ENCODE assay signal across 17 mouse cellular contexts in the genomic region with DNA sequence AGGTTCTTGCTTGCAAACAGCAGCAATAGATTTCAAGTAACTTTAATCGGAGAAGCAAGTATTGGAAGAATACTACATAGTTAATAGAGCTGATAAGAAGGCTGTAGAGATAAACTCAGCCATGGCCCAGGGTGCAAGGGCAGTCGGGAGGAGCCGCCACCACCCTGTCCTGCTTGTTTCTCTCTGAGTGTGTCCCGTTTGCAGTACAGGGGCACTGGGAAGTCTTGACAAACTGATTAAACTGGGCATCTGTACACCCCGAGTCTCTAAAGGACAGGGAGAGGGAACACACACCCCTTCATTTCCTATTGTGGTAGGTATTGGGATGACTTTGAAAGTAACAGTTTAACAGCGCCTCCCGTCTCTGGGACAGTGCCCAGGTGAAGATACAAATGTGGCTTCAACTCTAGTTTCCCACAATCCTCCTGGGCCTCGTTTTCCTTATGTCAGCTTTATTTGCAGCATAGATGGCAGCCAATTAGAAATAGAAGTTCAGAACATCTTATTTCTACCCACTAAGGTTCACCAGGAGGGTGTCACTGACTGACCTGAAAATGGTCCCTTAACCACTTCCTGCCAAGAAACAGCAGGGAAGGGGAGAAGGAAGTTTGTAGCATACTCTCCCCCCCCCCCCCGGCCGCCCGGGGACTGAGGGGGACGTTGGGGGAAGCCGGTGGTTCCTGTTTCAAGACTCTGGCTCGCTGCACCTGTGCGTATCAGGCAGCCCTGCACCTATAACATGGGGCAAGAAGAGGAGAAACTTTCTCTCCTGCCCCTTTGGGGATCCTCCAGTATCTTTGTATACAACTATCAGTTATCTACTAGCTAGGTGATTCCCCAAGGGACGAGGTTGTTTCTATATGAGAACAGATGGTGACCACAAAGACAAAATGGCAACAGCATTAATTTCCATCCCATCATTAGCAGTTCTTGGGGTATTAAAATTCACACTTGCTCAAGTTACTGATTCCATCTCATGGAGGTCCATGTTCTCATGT. TPM values are rescaled to one million over a fixed set of nuclear protein-coding genes. Genes with fewer than 3 reads are reported as not detected.
DNase-seq lines count a peak whose midpoint lies in the region; ATAC-seq and TF ChIP-seq lines count a peak whose summit lies in the region.
"Had no signal": no experiment of that assay in that cellular context is flagged by ENCODE, and none has a peak within 500 bp of the region (broad histone marks: within the 10 kb centered on the region; RNA-seq: fewer than 3 reads in every experiment).

No protein-coding gene starts in this region.

- ATAC-seq in activated CD4-positive, CD25-positive, alpha-beta regulatory T cell, adult 4 months: peak; percentile 71
- ATAC-seq in liver, embryonic 13.5 days (ENCODE audit: low read depth): peak; percentile 81
- ATAC-seq: forebrain, embryonic 13.5 days had no signal

- peaks cover 15% of the 10 kb centered on the region for H3K4me1 ChIP-seq in liver, embryonic 13.5 days (replicated peaks)
- H3K4me1 ChIP-seq: forebrain, embryonic 13.5 days; limb, embryonic 12.5 days; neural tube, embryonic 13.5 days had no signal

- H3K9ac ChIP-seq in liver, embryonic 13.5 days: peak overlapping the region; percentile 42; the same call in 1 of the 2 replicates
- H3K9ac ChIP-seq: forebrain, embryonic 13.5 days; limb, embryonic 12.5 days; neural tube, embryonic 13.5 days had no signal

- H3K27ac ChIP-seq in liver, embryonic 13.5 days: no peak overlapping the region
- no peak overlapping the region for H3K27ac ChIP-seq in layer of hippocampus, adult 2 months
- H3K27ac ChIP-seq: forebrain, embryonic 13.5 days; limb, embryonic 12.5 days; neural tube, embryonic 13.5 days had no signal

- WGBS in liver, embryonic 13.5 days (ENCODE audit: insufficient replicate concordance): 20% methylated on average over 16 of the region's 16 CpGs

- 0 out of 2 replicates have a peak overlapping the region, but pooled peaks have one; percentile 16 for H3K4me3 ChIP-seq in liver, embryonic 13.5 days (replicated peaks)
- H3K4me3 ChIP-seq in layer of hippocampus, adult 2 months: no peak overlapping the region
- H3K4me3 ChIP-seq: forebrain, embryonic 13.5 days; limb, embryonic 12.5 days; neural tube, embryonic 13.5 days had no signal

- peak; percentile 57 to 63 for DNase-seq in B cell, adult 2 months
- no peak for DNase-seq in liver, embryonic 13.5 days
- DNase-seq in spleen, postnatal 36 days (ENCODE audit: low spot score in 2 of 2): peak; percentile 69 to 72
- DNase-seq in ovary, adult 18-20 months (ENCODE audit: low spot score): no peak
- DNase-seq in left cerebral cortex, postnatal 36 days (ENCODE audit: low spot score in 2 of 2): no peak
- no peak for DNase-seq in adrenal gland, postnatal 4 days (ENCODE audit: low spot score in 2 of 2)
- DNase-seq in layer of hippocampus, adult 2 months (ENCODE audit: low spot score in 2 of 2): no peak
- DNase-seq: gastrocnemius, postnatal 14 days; heart, postnatal 10 days; kidney, adult 2 months had no signal

- no peak for TF ChIP-seq CTCF in layer of hippocampus, adult 2 months (conservative IDR thresholded peaks at IDR 0.05)

- no peaks in the 10 kb centered on the region for H3K36me3 ChIP-seq in liver, embryonic 13.5 days
- H3K36me3 ChIP-seq: G1E; limb, embryonic 12.5 days; neural tube, embryonic 13.5 days had no signal

- H3K4me2 ChIP-seq in liver, embryonic 13.5 days: peak overlapping the region; percentile 43
- H3K4me2 ChIP-seq: forebrain, embryonic 13.5 days; limb, embryonic 12.5 days; neural tube, embryonic 13.5 days had no signal

- H3K27me3 ChIP-seq in liver, embryonic 13.5 days: no peaks in the 10 kb centered on the region
- H3K27me3 ChIP-seq: forebrain, embryonic 13.5 days; limb, embryonic 12.5 days; neural tube, embryonic 13.5 days had no signal

- intact Hi-C loops in left cerebral cortex, postnatal 36 days (cut with DNase I): no loop called here

- 0 out of 2 replicates have a peak, but pooled peaks cover 7% of the 10 kb centered on the region for H3K9me3 ChIP-seq in liver, embryonic 13.5 days (replicated peaks)
- H3K9me3 ChIP-seq: limb, embryonic 12.5 days had no signal

RNA-seq across cellular contexts. Expression of gene Gm10198, which starts 41.9 kb away (rescaled TPM):
- not detected for polyA plus RNA-seq in activated CD4-positive, CD25-positive, alpha-beta regulatory T cell, adult 4 months (2017; shearing (Covaris generic))
- polyA plus RNA-seq in liver, embryonic 13.5 days (2015; fragmentation: Nextera tagmentation; extraction: Ambion mirVana): not detected in 2 replicates
- total RNA-seq in left cerebral cortex, postnatal 36 days (2021): not detected
- not detected for total RNA-seq in adrenal gland, postnatal 4 days (2021)
- not detected for total RNA-seq in layer of hippocampus, adult 2 months (2021)
- total RNA-seq: adrenal gland, adult 18-20 months; G1E; gastrocnemius, postnatal 14 days; heart, postnatal 10 days; layer of hippocampus, adult 8-10 months had no signal
- polyA plus RNA-seq: forebrain, embryonic 13.5 days; G1E; kidney, adult 2 months; limb, embryonic 12.5 days; neural tube, embryonic 13.5 days had no signal

RNA-seq across cellular contexts. Expression of gene Mier3, which starts 46.3 kb away (rescaled TPM):
- 10 to 100 TPM; 15.6 to 18.9 TPM for polyA plus RNA-seq in activated CD4-positive, CD25-positive, alpha-beta regulatory T cell, adult 4 months (2017; shearing (Covaris generic))
- 12.9 and 18.4 TPM in 2 replicates for polyA plus RNA-seq in liver, embryonic 13.5 days (2015; fragmentation: Nextera tagmentation; extraction: Ambion mirVana)
- total RNA-seq in left cerebral cortex, postnatal 36 days (2021): 10 to 100 TPM; 22.4 to 25.0 TPM
- 10 to 100 TPM; 46.7 to 48.9 TPM for total RNA-seq in adrenal gland, postnatal 4 days (2021)
- 10 to 100 TPM; 27.7 to 30.3 TPM for total RNA-seq in layer of hippocampus, adult 2 months (2021)

Comparison
In these comparisons a context has a peak if more than half of its experiments do, and no peak if none do; other contexts are left out.
1. DNase-seq: peak in B cell, adult 2 months (2 of 2) and spleen, postnatal 36 days (2 of 2); none in liver, embryonic 13.5 days (single experiment), ovary, adult 18-20 months (single experiment), left cerebral cortex, postnatal 36 days (0 of 2), adrenal gland, postnatal 4 days (0 of 2) and layer of hippocampus, adult 2 months (0 of 2).